ENCODE assay signal across 22 mouse cellular contexts in the genomic region with DNA sequence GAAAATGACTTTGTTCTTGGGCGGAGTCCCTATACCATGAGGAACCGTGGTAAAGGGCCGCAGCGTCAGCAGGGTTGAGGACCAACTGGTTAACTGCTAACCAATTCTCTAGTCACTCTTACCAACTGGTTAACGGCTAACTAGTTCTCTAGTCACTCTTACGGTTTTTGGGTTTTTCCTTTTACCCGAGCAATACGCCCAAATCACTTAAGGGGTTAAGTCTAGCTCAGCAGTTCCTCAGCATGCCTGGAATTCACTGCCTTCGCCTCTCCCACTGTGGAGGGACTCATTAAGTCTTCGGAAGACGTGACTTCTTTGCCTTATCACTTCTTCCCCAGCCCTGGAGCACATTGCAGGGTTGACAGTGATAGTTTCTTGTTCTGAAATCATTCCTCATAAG. TPM values are rescaled to one million over a fixed set of nuclear protein-coding genes. Genes with fewer than 3 reads are reported as not detected.
DNase-seq lines count a peak whose midpoint lies in the region; ATAC-seq lines count a peak whose summit lies in the region.
"Had no signal": no experiment of that assay in that cellular context is flagged by ENCODE, and none has a peak within 500 bp of the region (broad histone marks: within the 10 kb centered on the region; RNA-seq: fewer than 3 reads in every experiment).

No protein-coding gene starts in this region.

- ATAC-seq in cerebellum, adult (ENCODE audit: insufficient number of reproducible peaks, low FRiP score, low TSS enrichment), result no peak
- ATAC-seq: activated CD4-positive, CD25-positive, alpha-beta regulatory T cell, adult 4 months; CD4-positive, CD25-positive, alpha-beta regulatory T cell, adult 4 months; forebrain, embryonic 13.5 days; forebrain, embryonic 15.5 days; forebrain, postnatal 0 days; Patski had no signal

- intact Hi-C loops in heart, postnatal 36 days (cut with DNase I), result no loop called here

- DNase-seq in heart, adult 11 months, result peak; percentile 51
- no peak for DNase-seq in heart, postnatal 36 days
- DNase-seq in ES-CJ7 (ENCODE audit: low read depth, low spot score), result peak; percentile 48
- peak; percentile 72 for DNase-seq in R1 (ENCODE audit: low read depth, low spot score)
- DNase-seq in frontal cortex, adult 2 months (ENCODE audit: extremely low spot score in 1 of 2, low spot score in 1 of 2), result no peak
- DNase-seq in spleen, postnatal 10 days (ENCODE audit: low spot score in 2 of 2), result no peak
- DNase-seq: adrenal gland, adult 8-10 months; adrenal gland, postnatal 14 days; adrenal gland, postnatal 36 days; B cell, adult 2 months; cerebellum, adult 11 months; cerebellum, adult 2 months; cerebellum, adult 9-10 months; cerebellum, postnatal 10 days; cerebellum, postnatal 25 days; forebrain, postnatal 0 days had no signal

RNA-seq across cellular contexts. Expression of a gene that starts 18.0 kb away (rescaled TPM):
- total RNA-seq in heart, postnatal 36 days (2021), result 1 to 10 TPM; 6.6 to 9.0 TPM
- polyA plus RNA-seq in frontal cortex, adult 2 months (2012; rRNA removed), result 16.0 and 17.8 TPM in 2 replicates

RNA-seq across cellular contexts. Expression of a gene that starts 35.3 kb away (rescaled TPM):
- total RNA-seq in heart, postnatal 36 days (2021), result 10 to 100 TPM; 50.7 to 63.9 TPM
- 68.3 and 70.7 TPM in 2 replicates for polyA plus RNA-seq in frontal cortex, adult 2 months (2012; rRNA removed)

Comparison
In these comparisons a context has a peak if more than half of its experiments do, and no peak if none do; other contexts are left out.
1. DNase-seq: peak in heart, adult 11 months (single experiment), ES-CJ7 (single experiment) and R1 (single experiment); none in heart, postnatal 36 days (0 of 2), frontal cortex, adult 2 months (0 of 2) and spleen, postnatal 10 days (0 of 2).